Mouse (Mus musculus): ENCODE measurements around the gene Sgsm2.

DNA sequence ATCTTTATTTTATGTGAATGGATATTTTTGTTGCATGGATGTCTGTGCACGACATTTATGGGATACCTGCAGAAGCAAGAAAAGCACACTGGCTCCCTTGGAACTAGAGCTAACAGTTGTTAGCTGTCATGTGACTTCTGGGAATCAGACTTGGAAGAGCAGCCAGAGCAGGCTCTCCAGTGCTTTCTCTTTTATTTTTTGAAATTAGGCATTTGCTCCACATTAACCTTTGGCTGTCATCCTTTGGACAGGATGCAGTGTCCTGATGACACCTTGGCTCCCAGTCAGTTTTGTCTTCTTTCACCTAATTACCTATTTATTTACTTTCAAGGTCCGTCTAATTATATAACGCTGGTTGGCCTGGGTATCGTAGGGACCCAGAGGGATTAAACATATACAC lies 2.2 kb downstream of the Sgsm2 start:
- TF ChIP-seq GATA1 (IDR thresholded peaks at IDR 0.05; ENCODE audit: low read length), result no peak
- no peak for TF ChIP-seq TAL1 (IDR thresholded peaks at IDR 0.05; ENCODE audit: low read length)

All from erythroblast, embryonic 14.5 days (primary cell).